Mouse (Mus musculus) left cerebral cortex, adult 9 months (tissue): ENCODE data around the gene Sat1.
A peak's percentile ranks its signal among the peaks of the same experiment; 100 is the strongest.
"Not testable (repeated sequence)": the region's sequence is repeated elsewhere in the genome, so short reads cannot be mapped to it uniquely, and the experiment has no call there.

Experiments used
- DNase-seq, 2 experiments: peaks; one replicate each; pipeline ENCODE4 v3.0.0; 2022; ENCODE audit warnings: low spot score in 2 of 2

Sat1 gene

GRCm38 (mm10) chrX:155216271-155216670, at the start of gene Sat1:
TSS of gene Sat1 (minus strand) at chrX:155216449.
- DNase-seq, result peak; percentile 85 to 93

GRCm38 (mm10) chrX:155262915-155263252, 46.6 kb upstream of the Sat1 start:
- no peak for DNase-seq

- peak; percentile 81 to 88 for DNase-seq
These were observed 46.1 kb upstream of the Sat1 start, which contains the start of gene Acot9 for GRCm38 (mm10) chrX:155262235-155262914. TSS of gene Acot9 (plus strand) at chrX:155262443.

- no peak for DNase-seq
These were observed 40.6 kb upstream of the Sat1 start for GRCm38 (mm10) chrX:155256856-155257255.

- DNase-seq, result no peak
These were observed 2.0 kb upstream of the Sat1 start for GRCm38 (mm10) chrX:155218277-155218676.

GRCm38 (mm10) chrX:155215501-155216248, 574 bp downstream of the Sat1 start:
- no peak for DNase-seq

- no peak for DNase-seq
These were observed 1.7 kb downstream of the Sat1 start for GRCm38 (mm10) chrX:155214291-155215136.

- no peak for DNase-seq
These were observed 7.6 kb downstream of the Sat1 start for GRCm38 (mm10) chrX:155208671-155209070.

- not testable (repeated sequence) for DNase-seq
These were observed 10.8 kb downstream of the Sat1 start for GRCm38 (mm10) chrX:155205436-155205835.

GRCm38 (mm10) chrX:155202406-155203305, 13.6 kb downstream of the Sat1 start:
- DNase-seq, result no peak

- no peak for DNase-seq
These were observed 14.4 kb downstream of the Sat1 start for GRCm38 (mm10) chrX:155201799-155202198.

- no peak for DNase-seq
These were observed 21.3 kb downstream of the Sat1 start for GRCm38 (mm10) chrX:155194979-155195378.

- DNase-seq, result no peak
These were observed 22.4 kb downstream of the Sat1 start for GRCm38 (mm10) chrX:155193732-155194443.

GRCm38 (mm10) chrX:155191941-155192340, 24.3 kb downstream of the Sat1 start:
- no peak for DNase-seq

- no peak for DNase-seq
These were observed 38.6 kb downstream of the Sat1 start for GRCm38 (mm10) chrX:155177640-155178039.

- no peak for DNase-seq
These were observed 39.0 kb downstream of the Sat1 start for GRCm38 (mm10) chrX:155177230-155177629.

GRCm38 (mm10) chrX:155175568-155175967, 40.7 kb downstream of the Sat1 start:
- DNase-seq, result no peak

- peak in 1 of 2 experiments; percentile 5 for DNase-seq
These were observed 43.9 kb downstream of the Sat1 start for GRCm38 (mm10) chrX:155172310-155172709.

- DNase-seq, result no peak
These were observed 44.5 kb downstream of the Sat1 start for GRCm38 (mm10) chrX:155171754-155172153.

- DNase-seq, result no peak
These were observed 46.4 kb downstream of the Sat1 start for GRCm38 (mm10) chrX:155169886-155170285.

- no peak for DNase-seq
These were observed 48.6 kb downstream of the Sat1 start for GRCm38 (mm10) chrX:155167667-155168066.
